Mouse (Mus musculus) stomach, postnatal 0 days (tissue): ENCODE measurements around the gene Tmprss6.

Experiments
- CTCF ChIP-seq: IDR thresholded peaks from 2 replicates; pipeline ENCODE4 v1.5.1; 2016; ENCODE audit warnings: antibody characterized with exemption, low read depth, mild to moderate bottlenecking, moderate library complexity
- EP300 ChIP-seq: optimal IDR thresholded peaks from 2 replicates; pipeline ENCODE3; 2016; ENCODE audit warnings: antibody characterized with exemption

GRCm38 (mm10) chr15:78457193-78457592 lies 11.2 kb downstream of the Tmprss6 start:
- no peak for TF ChIP-seq CTCF
- no peak for TF ChIP-seq EP300
